Mouse (Mus musculus) cerebellum, postnatal 10 days (tissue): ENCODE data around the gene Tank.
A peak's percentile ranks its signal among the peaks of the same experiment; 100 is the strongest.

Experiments used
- DNase-seq, 2 experiments: peaks; one replicate each; pipeline ENCODE4 v3.0.0; 2021; ENCODE audit warnings: mixed read lengths in 2 of 2

Tank gene

GRCm38 (mm10) chr2:61656421-61657411 is 78.3 kb downstream of the Tank start:
- peak; percentile 85 to 91 for DNase-seq

GRCm38 (mm10) chr2:61659254-61659653 is 80.9 kb downstream of the Tank start:
- no peak for DNase-seq

- DNase-seq: no peak
Measured at GRCm38 (mm10) chr2:61662833-61663232, 84.4 kb downstream of the Tank start.

GRCm38 (mm10) chr2:61663573-61664241 is 85.3 kb downstream of the Tank start:
- DNase-seq: peak; percentile 27 to 29

- DNase-seq: no peak
Measured at GRCm38 (mm10) chr2:61667420-61667819, 89.0 kb downstream of the Tank start.

GRCm38 (mm10) chr2:61668260-61668659 is 89.9 kb downstream of the Tank start:
- DNase-seq: peak; percentile 74 to 75

GRCm38 (mm10) chr2:61674555-61674954 is 96.2 kb downstream of the Tank start:
- DNase-seq: no peak

GRCm38 (mm10) chr2:61681572-61681971 is 103.2 kb downstream of the Tank start:
- no peak for DNase-seq

GRCm38 (mm10) chr2:61686533-61686932 is 108.1 kb downstream of the Tank start:
- DNase-seq: no peak

GRCm38 (mm10) chr2:61689086-61689485 is 110.7 kb downstream of the Tank start:
- no peak for DNase-seq
